Mouse (Mus musculus) MEL (cell line): ENCODE data around the gene Mettl18. TPM values are rescaled to one million over a fixed set of nuclear protein-coding genes. Genes with fewer than 3 reads are reported as not detected.

Source experiments
- DNase-seq: peaks from one replicate; pipeline ENCODE4 v3.0.0; 2011; ENCODE audit warnings: low read depth, low spot score
- H3K27ac ChIP-seq: 2 replicates; pipeline ENCODE4 v1.5.1; 2012; ENCODE audit warnings: low read depth, mild to moderate bottlenecking, control low read depth, low read length, moderate library complexity; ENCODE audit not compliant: control insufficient read depth
- H3K27me3 ChIP-seq, 2 experiments: fragments of 150-350 bp in 1 of 2; sonication (generic) in 1 of 2; 2 replicates each; pipeline ENCODE4 v1.6.1; 2012; ENCODE audit warnings: low read length in 2 of 2, mild to moderate bottlenecking in 2 of 2, improper control_type of control experiment in 1 of 2, moderate library complexity in 1 of 2; ENCODE audit not compliant: insufficient read depth in 2 of 2, control insufficient read depth in 1 of 2
- H3K36me3 ChIP-seq, 2 experiments: 2 replicates each; pipeline ENCODE4 v1.6.1; 2012 to 2014; ENCODE audit warnings: low read length in 2 of 2, improper control_type of control experiment in 1 of 2, inconsistent platforms in 1 of 2, mild to moderate bottlenecking in 1 of 2; ENCODE audit not compliant: insufficient read depth in 2 of 2, control insufficient read depth in 1 of 2
- H3K4me1 ChIP-seq, 2 experiments: fragments of 150-350 bp in 1 of 2; sonication (generic) in 1 of 2; 2 replicates each; pipeline ENCODE4 v1.6.1; 2012; ENCODE audit warnings: low read length in 2 of 2, improper control_type of control experiment in 1 of 2, mild to moderate bottlenecking in 1 of 2; ENCODE audit not compliant: insufficient read depth in 2 of 2, control insufficient read depth in 1 of 2
- H3K4me3 ChIP-seq, 2 experiments: fragments of 150-350 bp in 1 of 2; sonication (generic) in 1 of 2; 2 replicates each; pipeline ENCODE4 v1.5.1; 2012; ENCODE audit warnings: low read depth in 2 of 2, low read length in 2 of 2, mild to moderate bottlenecking in 2 of 2, moderate library complexity in 2 of 2, control low read depth in 1 of 2, improper control_type of control experiment in 1 of 2; ENCODE audit not compliant: control insufficient read depth in 1 of 2, insufficient read depth in 1 of 2
- H3K79me2 ChIP-seq: 2 replicates; pipeline ENCODE4 v1.6.1; 2012; ENCODE audit warnings: mild to moderate bottlenecking, low read length, moderate library complexity; ENCODE audit not compliant: control insufficient read depth, poor library complexity, insufficient read depth
- H3K9ac ChIP-seq: 2 replicates; pipeline ENCODE4 v1.6.1; 2012; ENCODE audit warnings: low read depth, mild to moderate bottlenecking, control low read depth, low read length, moderate library complexity; ENCODE audit not compliant: control insufficient read depth, poor library complexity, severe bottlenecking
- H3K9me3 ChIP-seq: fragments of 150-350 bp; sonication (generic); replicated peaks from 2 replicates; pipeline ENCODE4 v1.6.1; 2012; ENCODE audit warnings: mild to moderate bottlenecking, low read length, improper control_type of control experiment, moderate library complexity; ENCODE audit not compliant: insufficient read depth
- CHD2 ChIP-seq: IDR thresholded peaks from 2 replicates; pipeline ENCODE4 v1.6.1; 2011; ENCODE audit warnings: low read length, improper control_type of control experiment
- CTCF ChIP-seq, 3 experiments: IDR thresholded peaks in 2 of 3; conservative IDR thresholded peaks in 1 of 3; 2 replicates each; pipeline ENCODE4 v1.5.1; 2011 to 2012; ENCODE audit warnings: low read length in 3 of 3, low read depth in 2 of 3, mild to moderate bottlenecking in 2 of 3, improper control_type of control experiment in 1 of 3, inconsistent platforms in 1 of 3, mixed read lengths in 1 of 3, moderate library complexity in 1 of 3; ENCODE audit not compliant: control insufficient read depth in 1 of 3, insufficient read depth in 1 of 3, poor library complexity in 1 of 3, severe bottlenecking in 1 of 3
- ELF1 ChIP-seq: IDR thresholded peaks from 2 replicates; pipeline ENCODE4 v1.6.1; 2014; ENCODE audit warnings: low read depth, mild to moderate bottlenecking, inconsistent platforms, low read length, improper control_type of control experiment, moderate library complexity
- EP300 ChIP-seq, 2 experiments: IDR thresholded peaks; 2 replicates each; pipeline ENCODE4 v1.6.1; 2011; ENCODE audit warnings: improper control_type of control experiment in 2 of 2, low read length in 2 of 2, low read depth in 1 of 2, mild to moderate bottlenecking in 1 of 2
- ETS1 ChIP-seq: IDR thresholded peaks from 2 replicates; pipeline ENCODE4 v1.6.1; 2012; ENCODE audit warnings: low read depth, mild to moderate bottlenecking, inconsistent platforms, low read length, improper control_type of control experiment, moderate library complexity
- GABPA ChIP-seq: IDR thresholded peaks from 2 replicates; pipeline ENCODE4 v1.6.1; 2012; ENCODE audit warnings: low read depth, mild to moderate bottlenecking, inconsistent platforms, low read length, improper control_type of control experiment, moderate library complexity
- GATA1 ChIP-seq: IDR thresholded peaks from 2 replicates; pipeline ENCODE4 v1.6.1; 2011; ENCODE audit warnings: low read depth, low read length, improper control_type of control experiment
- KAT2A ChIP-seq: conservative IDR thresholded peaks from 2 replicates; pipeline ENCODE4 v1.6.1; 2012; ENCODE audit warnings: low read depth, low read length, improper control_type of control experiment, inconsistent platforms
- MAFK ChIP-seq: IDR thresholded peaks from 2 replicates; pipeline ENCODE4 v1.6.1; 2011; ENCODE audit warnings: low read depth, mild to moderate bottlenecking, low read length, improper control_type of control experiment, borderline replicate concordance
- MEF2A ChIP-seq: IDR thresholded peaks from 2 replicates; pipeline ENCODE4 v1.6.1; 2014; ENCODE audit warnings: low read depth, mild to moderate bottlenecking, inconsistent platforms, low read length, improper control_type of control experiment; ENCODE audit not compliant: poor library complexity, insufficient replicate concordance, severe bottlenecking; ENCODE audit errors: extremely low read depth
- MXI1 ChIP-seq: IDR thresholded peaks from 2 replicates; pipeline ENCODE4 v1.6.1; 2011; ENCODE audit warnings: mild to moderate bottlenecking, low read depth, low read length, improper control_type of control experiment
- MYB ChIP-seq: IDR thresholded peaks from 2 replicates; pipeline ENCODE4 v1.6.1; 2011; ENCODE audit warnings: mild to moderate bottlenecking, low read depth, low read length, improper control_type of control experiment
- POLR2AphosphoS5 ChIP-seq: IDR thresholded peaks from 2 replicates; pipeline ENCODE4 v1.6.1; 2012; ENCODE audit warnings: low read depth, borderline replicate concordance, mild to moderate bottlenecking, inconsistent platforms, low read length, moderate library complexity, mixed read lengths
- RAD21 ChIP-seq: IDR thresholded peaks from 2 replicates; pipeline ENCODE4 v1.6.1; 2011; ENCODE audit warnings: mild to moderate bottlenecking, low read depth, low read length, improper control_type of control experiment
- RCOR1 ChIP-seq: IDR thresholded peaks from 2 replicates; pipeline ENCODE4 v1.6.1; 2012; ENCODE audit warnings: low read depth, mild to moderate bottlenecking, inconsistent platforms, low read length, improper control_type of control experiment
- SMC3 ChIP-seq: IDR thresholded peaks from 2 replicates; pipeline ENCODE4 v1.6.1; 2011; ENCODE audit warnings: low read depth, low read length, improper control_type of control experiment
- TAL1 ChIP-seq: IDR thresholded peaks from 2 replicates; pipeline ENCODE4 v1.6.1; 2012; ENCODE audit warnings: mild to moderate bottlenecking, inconsistent platforms, low read length, moderate library complexity, mixed read lengths
- TBP ChIP-seq: IDR thresholded peaks from 2 replicates; pipeline ENCODE4 v1.8.0; 2011; ENCODE audit warnings: low read depth, low read length, improper control_type of control experiment
- TCF12 ChIP-seq: IDR thresholded peaks from 2 replicates; pipeline ENCODE4 v1.6.1; 2014; ENCODE audit warnings: low read depth, mild to moderate bottlenecking, inconsistent platforms, low read length, improper control_type of control experiment, moderate library complexity
- UBTF ChIP-seq: IDR thresholded peaks from 2 replicates; pipeline ENCODE4 v1.6.1; 2012; ENCODE audit warnings: low read depth, mild to moderate bottlenecking, inconsistent platforms, low read length, improper control_type of control experiment, moderate library complexity, borderline replicate concordance; ENCODE audit not compliant: insufficient read depth
- USF2 ChIP-seq, 2 experiments: IDR thresholded peaks; 2 replicates each; pipeline ENCODE4 v1.6.1; 2011 to 2012; ENCODE audit warnings: improper control_type of control experiment in 2 of 2, low read length in 2 of 2, borderline replicate concordance in 1 of 2, inconsistent platforms in 1 of 2, low read depth in 1 of 2, mild to moderate bottlenecking in 1 of 2; ENCODE audit not compliant: insufficient read depth in 1 of 2
- ZKSCAN1 ChIP-seq: IDR thresholded peaks from 2 replicates; pipeline ENCODE4 v1.6.1; 2012; ENCODE audit warnings: low read depth, mild to moderate bottlenecking, inconsistent platforms, low read length, improper control_type of control experiment, moderate library complexity
- polyA plus RNA-seq, 2 experiments: library from polyadenylated mRNA; stranded (reverse) in 1 of 2; unstranded in 1 of 2; fragments of >175 nt in 1 of 2; fragments of >200 nt in 1 of 2; gene quantifications; 2 replicates each; pipeline versions ENCODE4 v1.2.1 to v1.2.4; 2012; ENCODE audit warnings: low replicate concordance in 2 of 2, low read depth in 1 of 2; ENCODE audit not compliant: insufficient read length in 2 of 2, insufficient read depth in 1 of 2, missing spikeins in 1 of 2
- total RNA-seq: library from RNA; depleted of rRNA; stranded (reverse); fragments of 300-350 nt; gene quantifications from 2 replicates; pipeline ENCODE4 v1.2.3, GENCODE M21; 2012

Gene Mettl18
- total and polyA plus RNA-seq, 3 experiments: 5.8 to 6.9 TPM; not detected in 1

DNA sequence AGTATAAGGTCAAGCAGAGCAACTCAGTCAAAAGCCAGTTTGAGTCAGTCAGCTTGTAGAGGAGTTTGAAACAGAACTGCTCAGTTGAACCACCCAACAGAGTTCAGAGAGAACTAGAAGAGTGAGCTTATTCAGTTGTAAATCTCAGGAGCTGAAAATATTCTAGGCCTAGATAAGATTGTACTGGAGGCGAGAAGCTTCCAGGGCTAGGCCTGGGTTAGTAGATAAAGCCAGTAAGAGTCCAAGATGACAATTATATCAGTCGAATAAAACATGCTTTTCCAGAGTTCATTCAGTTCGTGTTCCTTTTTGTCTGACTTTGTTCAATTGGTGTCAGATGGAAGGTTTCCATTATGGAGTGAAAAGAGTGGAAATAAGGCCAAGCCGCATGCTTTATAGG lies 31.0 kb downstream of the Mettl18 start:
- H3K4me1 ChIP-seq: 0 out of 4 replicates have a peak, but pooled peaks cover 0 to 5% of the 10 kb centered on the region in 2 experiments
- peak; percentile 39 for DNase-seq
- no peaks in the 10 kb centered on the region for H3K79me2 ChIP-seq
- no peaks in the 10 kb centered on the region for H3K9me3 ChIP-seq
- peak; percentile 95 for TF ChIP-seq RCOR1
- peak; percentile 86 for TF ChIP-seq TCF12
- TF ChIP-seq CHD2: no peak
- peak; percentile 38; the same call in 1 of the 2 replicates for TF ChIP-seq ETS1
- peak; percentile 76 to 79 for TF ChIP-seq EP300 (IDR thresholded peaks at IDR 0.05; ENCODE audit: low read depth in 1 of 2, low read length in 2 of 2)
- TF ChIP-seq UBTF: no peak
- TF ChIP-seq ZKSCAN1: no peak
- peak; percentile 66 for TF ChIP-seq GATA1
- TF ChIP-seq CTCF (IDR thresholded peaks at IDR 0.05 in 2 of 3, conservative IDR thresholded peaks at IDR 0.05 in 1 of 3; ENCODE audit: control insufficient read depth in 1 of 3, insufficient read depth in 1 of 3, low read depth in 2 of 3, low read length in 3 of 3, poor library complexity in 1 of 3, severe bottlenecking in 1 of 3): no peak
- TF ChIP-seq GABPA: no peak
- no peak for TF ChIP-seq MYB
- TF ChIP-seq MXI1: no peak
- no peak for TF ChIP-seq KAT2A
- no peak for TF ChIP-seq MAFK
- TF ChIP-seq TAL1: peak; percentile 30; the same call in 1 of the 2 replicates
- no peak for TF ChIP-seq USF2 (IDR thresholded peaks at IDR 0.05; ENCODE audit: borderline replicate concordance in 1 of 2, insufficient read depth in 1 of 2, low read depth in 1 of 2, low read length in 2 of 2)
- no peak for TF ChIP-seq POLR2AphosphoS5
- H3K27ac ChIP-seq: no peak overlapping the region
- H3K36me3 ChIP-seq: no peaks in the 10 kb centered on the region
- no peak overlapping the region for H3K4me3 ChIP-seq
- no peak overlapping the region for H3K9ac ChIP-seq
- peaks cover 2 to 3% of the 10 kb centered on the region in 2 experiments; a peak in 3 of 4 replicates for H3K27me3 ChIP-seq

- TF ChIP-seq TBP (no peak), RAD21 (peak; percentile 21), SMC3 (peak; percentile 53), CTCF (IDR thresholded peaks at IDR 0.05 in 2 of 3, conservative IDR thresholded peaks at IDR 0.05 in 1 of 3; ENCODE audit: control insufficient read depth in 1 of 3, insufficient read depth in 1 of 3, low read depth in 2 of 3, low read length in 3 of 3, poor library complexity in 1 of 3, severe bottlenecking in 1 of 3) (peak in 2 of 3 experiments; percentile 40 to 45; a peak in 3 of 6 replicates), ELF1 (no peak), CHD2 (no peak), USF2 (IDR thresholded peaks at IDR 0.05; ENCODE audit: borderline replicate concordance in 1 of 2, insufficient read depth in 1 of 2, low read depth in 1 of 2, low read length in 2 of 2) (no peak), MEF2A (no peak)
- H3K27ac ChIP-seq: no peak overlapping the region
- peak; percentile 81 for DNase-seq
- no peaks in the 10 kb centered on the region for H3K79me2 ChIP-seq
- 0 out of 4 replicates have a peak, but pooled peaks cover 0 to 5% of the 10 kb centered on the region in 2 experiments for H3K4me1 ChIP-seq
- H3K4me3 ChIP-seq: no peak overlapping the region
- no peak overlapping the region for H3K9ac ChIP-seq
- no peaks in the 10 kb centered on the region for H3K36me3 ChIP-seq
- no peaks in the 10 kb centered on the region for H3K9me3 ChIP-seq
- H3K27me3 ChIP-seq: peaks cover 2 to 3% of the 10 kb centered on the region in 2 experiments; a peak in 3 of 4 replicates
Observed at GRCm38 (mm10) chr1:164027416-164027815, 32.7 kb downstream of the Mettl18 start.
